Mouse (Mus musculus) MEL (cell line): ENCODE measurements around the gene Zfand2b.

Experiments
- E2F4 ChIP-seq: IDR thresholded peaks from 2 replicates; pipeline ENCODE4 v1.6.1; 2011; ENCODE audit warnings: low read depth, low read length, improper control_type of control experiment, borderline replicate concordance
- POLR2AphosphoS2 ChIP-seq: IDR thresholded peaks from 2 replicates; pipeline ENCODE4 v1.6.1; 2011; ENCODE audit warnings: low read length, improper control_type of control experiment
- ZNF384 ChIP-seq: IDR thresholded peaks from 2 replicates; pipeline ENCODE4 v1.6.1; 2012; ENCODE audit warnings: low read depth, mild to moderate bottlenecking, inconsistent platforms, low read length, improper control_type of control experiment

GRCm38 (mm10) chr1:75211141-75211708 lies 42.8 kb downstream of the Zfand2b start:
- no peak for TF ChIP-seq ZNF384
- TF ChIP-seq E2F4: no peak
- TF ChIP-seq POLR2AphosphoS2: no peak
